Mouse (Mus musculus): ENCODE measurements at regions not wholly inside any gene's neighbourhood (a gene's known extent, or its start where the extent isn't known, plus 50 kb on each side); places are given as distances from the start of the nearest gene placed in this dataset.

GRCm38 (mm10) chr14:61795976-61796645 lies 188.9 kb downstream of the Kcnrg start:
- TF ChIP-seq GATA1 (IDR thresholded peaks at IDR 0.05; ENCODE audit: borderline replicate concordance, low read length) (no peak), TAL1 (conservative IDR thresholded peaks at IDR 0.05; ENCODE audit: low read depth, low read length) (no peak), GATA2 (IDR thresholded peaks at IDR 0.05; ENCODE audit: borderline replicate concordance, low read depth, low read length) (no peak), CTCF (IDR thresholded peaks at IDR 0.05; ENCODE audit: low read depth, low read length) (no peak), POLR2AphosphoS5 (IDR thresholded peaks at IDR 0.05; ENCODE audit: insufficient replicate concordance, low read depth, low read length) (no peak)
- no peak overlapping the region for H3K4me3 ChIP-seq (ENCODE audit: low read depth, low read length)
- no peaks in the 10 kb centered on the region for H3K36me3 ChIP-seq (replicated peaks)
- H3K9me3 ChIP-seq (replicated peaks): peaks cover 5% of the 10 kb centered on the region; the same call in 1 of the 2 replicates
- DNase-seq (ENCODE audit: low spot score): no peak
- H3K27me3 ChIP-seq (ENCODE audit: insufficient read depth, low read length): no peaks in the 10 kb centered on the region
- no peak for ATAC-seq (ENCODE audit: extremely low read depth, insufficient number of reproducible peaks, low FRiP score, poor library complexity, severe bottlenecking)
- H3K4me1 ChIP-seq (ENCODE audit: insufficient read depth, low read depth, low read length): no peaks in the 10 kb centered on the region

GRCm38 (mm10) chr14:61796671-61797070 lies 189.4 kb downstream of the Kcnrg start:
- TF ChIP-seq TAL1 (conservative IDR thresholded peaks at IDR 0.05; ENCODE audit: low read depth, low read length): no peak
- no peak for TF ChIP-seq POLR2AphosphoS5 (IDR thresholded peaks at IDR 0.05; ENCODE audit: insufficient replicate concordance, low read depth, low read length)
- TF ChIP-seq GATA1 (IDR thresholded peaks at IDR 0.05; ENCODE audit: borderline replicate concordance, low read length): no peak
- TF ChIP-seq GATA2 (IDR thresholded peaks at IDR 0.05; ENCODE audit: borderline replicate concordance, low read depth, low read length): no peak
- no peak for TF ChIP-seq CTCF (IDR thresholded peaks at IDR 0.05; ENCODE audit: low read depth, low read length)
- Histone ChIP-seq H3K9me3 (replicated peaks) (no peaks in the 10 kb centered on the region), H3K27me3 (ENCODE audit: insufficient read depth, low read length) (no peaks in the 10 kb centered on the region), H3K4me1 (ENCODE audit: insufficient read depth, low read depth, low read length) (no peaks in the 10 kb centered on the region), H3K36me3 (replicated peaks) (no peaks in the 10 kb centered on the region), H3K4me3 (ENCODE audit: low read depth, low read length) (no peak overlapping the region)
- no peak for DNase-seq (ENCODE audit: low spot score)
- ATAC-seq (ENCODE audit: extremely low read depth, insufficient number of reproducible peaks, low FRiP score, poor library complexity, severe bottlenecking): no peak

- TF ChIP-seq TAL1 (conservative IDR thresholded peaks at IDR 0.05; ENCODE audit: low read depth, low read length) (no peak), GATA2 (IDR thresholded peaks at IDR 0.05; ENCODE audit: borderline replicate concordance, low read depth, low read length) (no peak), CTCF (IDR thresholded peaks at IDR 0.05; ENCODE audit: low read depth, low read length) (no peak), GATA1 (IDR thresholded peaks at IDR 0.05; ENCODE audit: borderline replicate concordance, low read length) (no peak), POLR2AphosphoS5 (IDR thresholded peaks at IDR 0.05; ENCODE audit: insufficient replicate concordance, low read depth, low read length) (no peak)
- no peak for ATAC-seq (ENCODE audit: extremely low read depth, insufficient number of reproducible peaks, low FRiP score, poor library complexity, severe bottlenecking)
Measured at GRCm38 (mm10) chr14:61803421-61803925, 196.2 kb downstream of the Kcnrg start.

GRCm38 (mm10) chr14:61805433-61805832 lies 198.2 kb downstream of the Kcnrg start:
- no peak for ATAC-seq (ENCODE audit: extremely low read depth, insufficient number of reproducible peaks, low FRiP score, poor library complexity, severe bottlenecking)
- Histone ChIP-seq H3K9me3 (replicated peaks) (no peaks in the 10 kb centered on the region), H3K27me3 (ENCODE audit: insufficient read depth, low read length) (peaks cover 11% of the 10 kb centered on the region; the same call in 1 of the 2 replicates), H3K36me3 (replicated peaks) (no peaks in the 10 kb centered on the region), H3K4me3 (ENCODE audit: low read depth, low read length) (no peak overlapping the region), H3K4me1 (ENCODE audit: insufficient read depth, low read depth, low read length) (no peaks in the 10 kb centered on the region)
- DNase-seq (ENCODE audit: low spot score): no peak
- TF ChIP-seq POLR2AphosphoS5 (IDR thresholded peaks at IDR 0.05; ENCODE audit: insufficient replicate concordance, low read depth, low read length): no peak
- TF ChIP-seq GATA2 (IDR thresholded peaks at IDR 0.05; ENCODE audit: borderline replicate concordance, low read depth, low read length): no peak
- no peak for TF ChIP-seq TAL1 (conservative IDR thresholded peaks at IDR 0.05; ENCODE audit: low read depth, low read length)
- no peak for TF ChIP-seq GATA1 (IDR thresholded peaks at IDR 0.05; ENCODE audit: borderline replicate concordance, low read length)
- TF ChIP-seq CTCF (IDR thresholded peaks at IDR 0.05; ENCODE audit: low read depth, low read length): no peak

More at GRCm38 (mm10) chr14:61803421-61803925, 196.2 kb downstream of the Kcnrg start:
- no peak overlapping the region for H3K4me3 ChIP-seq (ENCODE audit: low read depth, low read length)
- no peaks in the 10 kb centered on the region for H3K9me3 ChIP-seq (replicated peaks)
- H3K4me1 ChIP-seq (ENCODE audit: insufficient read depth, low read depth, low read length): no peaks in the 10 kb centered on the region
- no peak for DNase-seq (ENCODE audit: low spot score)
- H3K27me3 ChIP-seq (ENCODE audit: insufficient read depth, low read length): peaks cover 10% of the 10 kb centered on the region; the same call in 1 of the 2 replicates
- no peaks in the 10 kb centered on the region for H3K36me3 ChIP-seq (replicated peaks)

- TF ChIP-seq GATA2 (IDR thresholded peaks at IDR 0.05; ENCODE audit: borderline replicate concordance, low read depth, low read length) (no peak), TAL1 (conservative IDR thresholded peaks at IDR 0.05; ENCODE audit: low read depth, low read length) (no peak), CTCF (IDR thresholded peaks at IDR 0.05; ENCODE audit: low read depth, low read length) (no peak), POLR2AphosphoS5 (IDR thresholded peaks at IDR 0.05; ENCODE audit: insufficient replicate concordance, low read depth, low read length) (no peak), GATA1 (IDR thresholded peaks at IDR 0.05; ENCODE audit: borderline replicate concordance, low read length) (no peak)
- H3K27me3 ChIP-seq (ENCODE audit: insufficient read depth, low read length): peaks cover 11% of the 10 kb centered on the region; the same call in 1 of the 2 replicates
- no peaks in the 10 kb centered on the region for H3K4me1 ChIP-seq (ENCODE audit: insufficient read depth, low read depth, low read length)
- H3K4me3 ChIP-seq (ENCODE audit: low read depth, low read length): no peak overlapping the region
- no peaks in the 10 kb centered on the region for H3K36me3 ChIP-seq (replicated peaks)
- H3K9me3 ChIP-seq (replicated peaks): no peaks in the 10 kb centered on the region
- no peak for DNase-seq (ENCODE audit: low spot score)
- ATAC-seq (ENCODE audit: extremely low read depth, insufficient number of reproducible peaks, low FRiP score, poor library complexity, severe bottlenecking): no peak
Measured at GRCm38 (mm10) chr14:61808193-61808592, 200.9 kb downstream of the Kcnrg start.

- H3K4me1 ChIP-seq (ENCODE audit: insufficient read depth, low read depth, low read length): no peaks in the 10 kb centered on the region
- no peak for TF ChIP-seq TAL1 (conservative IDR thresholded peaks at IDR 0.05; ENCODE audit: low read depth, low read length)
- no peak for TF ChIP-seq CTCF (IDR thresholded peaks at IDR 0.05; ENCODE audit: low read depth, low read length)
- TF ChIP-seq POLR2AphosphoS5 (IDR thresholded peaks at IDR 0.05; ENCODE audit: insufficient replicate concordance, low read depth, low read length): no peak
- no peak for TF ChIP-seq GATA2 (IDR thresholded peaks at IDR 0.05; ENCODE audit: borderline replicate concordance, low read depth, low read length)
- no peak for TF ChIP-seq GATA1 (IDR thresholded peaks at IDR 0.05; ENCODE audit: borderline replicate concordance, low read length)
Measured at GRCm38 (mm10) chr14:61809716-61810437, 202.6 kb downstream of the Kcnrg start.

More at GRCm38 (mm10) chr14:61809716-61810437, 202.6 kb downstream of the Kcnrg start:
- H3K27me3 ChIP-seq (ENCODE audit: insufficient read depth, low read length): peaks cover 8% of the 10 kb centered on the region; the same call in 1 of the 2 replicates
- ATAC-seq (ENCODE audit: extremely low read depth, insufficient number of reproducible peaks, low FRiP score, poor library complexity, severe bottlenecking) (no peak), DNase-seq (ENCODE audit: low spot score) (no peak)
- H3K9me3 ChIP-seq (replicated peaks): no peaks in the 10 kb centered on the region
- no peak overlapping the region for H3K4me3 ChIP-seq (ENCODE audit: low read depth, low read length)
- no peaks in the 10 kb centered on the region for H3K36me3 ChIP-seq (replicated peaks)

Data from G1E (cell line).